Mouse (Mus musculus): ENCODE results near the gene Polr2g. TPM values are rescaled to one million over a fixed set of nuclear protein-coding genes. Genes with fewer than 3 reads are reported as not detected.

Gene Polr2g
- total RNA-seq, 2 experiments from 2014 or later, result 83.9 to 164 TPM

DNA sequence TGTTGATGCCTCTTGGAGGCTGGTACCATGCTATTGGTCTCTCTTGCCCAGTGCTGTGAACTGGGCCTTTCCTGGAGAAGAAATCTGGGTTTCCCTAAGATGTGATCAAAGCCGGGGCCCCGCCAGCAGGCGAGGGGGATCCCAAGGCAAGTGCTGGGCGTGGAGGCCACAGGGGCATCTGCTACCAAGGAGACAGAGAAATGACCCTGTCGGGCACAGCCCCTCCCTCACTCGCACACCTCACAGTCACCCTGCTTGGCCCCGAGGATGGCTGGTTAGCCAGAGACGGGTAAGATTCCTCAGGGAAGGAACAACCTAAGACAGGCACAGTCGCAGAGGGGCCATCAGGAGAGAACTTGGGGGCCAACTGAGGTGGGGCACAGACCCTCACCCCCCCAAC lies 32.8 kb downstream of the Polr2g start:
- ATAC-seq (replicated peaks; ENCODE audit: poor library complexity), result no peak

DNA sequence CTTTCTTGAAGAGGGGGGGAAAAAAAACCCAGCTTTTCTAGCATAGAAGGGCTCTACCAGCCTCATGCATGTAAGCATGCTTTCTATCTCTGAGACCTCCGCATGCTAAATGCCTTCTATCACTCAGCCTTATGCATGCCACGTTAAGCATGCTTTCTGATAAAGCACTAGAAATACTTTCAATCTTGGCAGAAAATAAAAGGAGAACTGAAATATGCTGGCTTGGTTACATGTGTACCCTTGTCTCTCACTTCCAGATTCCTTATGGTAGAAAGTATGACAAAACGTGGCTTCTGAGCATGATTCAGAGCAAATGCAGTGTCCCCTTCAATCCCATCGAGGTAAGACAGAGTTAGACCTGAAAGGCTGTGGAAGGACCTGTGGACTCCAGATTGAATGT lies 35.1 kb downstream of the Polr2g start:
- no peak for ATAC-seq (replicated peaks; ENCODE audit: poor library complexity)

GRCm38 (mm10) chr19:8760757-8761156 lies 37.6 kb downstream of the Polr2g start:
- no peak for ATAC-seq (replicated peaks; ENCODE audit: poor library complexity)

DNA sequence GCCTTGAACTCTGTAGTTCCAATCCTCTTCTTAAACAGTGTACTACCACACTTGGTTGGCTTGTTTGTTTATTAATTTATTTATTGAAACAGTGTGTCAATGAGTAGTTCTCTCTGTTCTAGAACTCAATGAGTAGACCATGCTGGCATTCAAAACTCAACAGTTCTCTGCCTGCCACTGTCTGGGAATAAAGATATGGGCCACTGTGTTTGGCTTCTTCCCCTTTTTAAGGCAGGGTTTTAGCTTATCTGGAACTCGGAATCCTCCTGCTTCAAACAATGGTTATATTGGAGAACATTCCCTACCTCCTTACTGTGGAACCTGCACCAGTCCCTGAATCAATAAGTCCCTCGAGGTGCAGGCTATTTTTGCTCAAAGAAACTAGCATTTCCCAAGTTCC lies 39.5 kb downstream of the Polr2g start:
- no peak for ATAC-seq (replicated peaks; ENCODE audit: poor library complexity)

- no peak for ATAC-seq (replicated peaks; ENCODE audit: poor library complexity)
Measured at GRCm38 (mm10) chr19:8757471-8757998, 40.8 kb downstream of the Polr2g start.

- ATAC-seq (replicated peaks; ENCODE audit: poor library complexity), result peak; percentile 92
Measured at GRCm38 (mm10) chr19:8756635-8757387, 41.6 kb downstream of the Polr2g start, which contains the start of gene Nxf1. Gene Nxf1 (plus strand): TSS chr19:8757073.

- ATAC-seq (replicated peaks; ENCODE audit: poor library complexity), result no peak
Measured at GRCm38 (mm10) chr19:8755652-8756051, 42.7 kb downstream of the Polr2g start.

DNA sequence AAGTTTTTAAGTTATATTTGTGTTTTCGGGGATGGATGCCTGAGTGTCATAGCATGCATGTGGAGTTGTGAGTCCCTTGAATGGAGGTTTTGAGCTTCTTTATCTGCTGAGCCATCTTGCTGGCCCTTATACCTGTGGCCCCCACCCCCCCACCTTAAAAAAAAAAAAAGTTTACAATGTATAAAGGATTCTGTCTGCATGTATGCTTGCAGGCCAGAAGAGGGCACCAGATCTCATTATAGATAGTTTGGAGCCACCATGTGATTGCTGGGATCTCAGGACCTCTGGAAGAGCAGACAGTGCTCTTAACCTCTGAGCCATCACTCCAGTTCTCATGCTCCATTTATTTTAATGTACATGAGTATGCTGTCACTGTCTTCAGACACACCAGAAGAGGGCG lies 51.0 kb downstream of the Polr2g start:
- peak; percentile 44 for ATAC-seq (replicated peaks; ENCODE audit: poor library complexity)

DNA sequence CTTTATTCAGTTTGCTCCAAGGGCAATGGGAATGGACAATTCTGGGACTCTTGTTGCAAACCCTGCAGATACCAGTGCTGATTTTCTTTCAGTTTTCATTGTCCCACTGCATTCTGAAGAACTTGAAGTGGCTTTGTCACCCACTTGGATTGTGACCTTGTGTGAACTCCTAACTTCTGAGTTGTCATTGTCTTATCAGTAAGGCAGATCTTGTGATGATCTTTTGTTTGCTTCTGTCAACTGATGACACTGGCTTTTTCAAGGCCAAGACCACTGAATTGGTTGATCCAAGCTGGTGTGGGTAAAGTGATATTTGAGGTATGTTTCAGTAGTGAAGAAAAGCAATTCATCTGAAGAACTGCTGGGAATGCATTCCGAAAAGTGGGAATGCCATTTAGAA lies 53.0 kb downstream of the Polr2g start:
- ATAC-seq (replicated peaks; ENCODE audit: poor library complexity), result no peak

Other genes with a start within 250 kb of the Polr2g start
Only the 30 nearest of the 33 such genes appear.
- 0.02 TPM in 1 of 2 replicates, not detected in the other for gene Chrm1, start 134.8 kb downstream of the Polr2g start, total RNA-seq (2015)
- gene Chrm1, start 134.8 kb downstream of the Polr2g start, total RNA-seq (2017), result not detected in 2 replicates
- gene Slc3a2, start 75.2 kb downstream of the Polr2g start, total RNA-seq (2015), result 69.3 and 73.0 TPM in 2 replicates
- gene Slc3a2, start 75.2 kb downstream of the Polr2g start, total RNA-seq (2017), result 84.0 and 87.7 TPM in 2 replicates
- 111 and 112 TPM in 2 replicates for gene Wdr74, start 62.8 kb downstream of the Polr2g start, total RNA-seq (2015)
- gene Wdr74, start 62.8 kb downstream of the Polr2g start, total RNA-seq (2017), result 102 TPM in 2 replicates
- 1.2 and 4.4 TPM in 2 replicates for gene 1700092M07Rik, start 57.9 kb downstream of the Polr2g start, total RNA-seq (2015)
- gene 1700092M07Rik, start 57.9 kb downstream of the Polr2g start, total RNA-seq (2017), result not detected in 2 replicates
- gene Stx5a, start 57.2 kb downstream of the Polr2g start, total RNA-seq (2015), result 32.5 and 45.3 TPM in 2 replicates
- 54.1 and 54.8 TPM in 2 replicates for gene Stx5a, start 57.2 kb downstream of the Polr2g start, total RNA-seq (2017)
- 339 and 367 TPM in 2 replicates for gene Nxf1, start 41.5 kb downstream of the Polr2g start, total RNA-seq (2015)
- 76.5 and 91.9 TPM in 2 replicates for gene Nxf1, start 41.5 kb downstream of the Polr2g start, total RNA-seq (2017)
- 64.4 and 69.2 TPM in 2 replicates for gene Tmem223, start 27.6 kb downstream of the Polr2g start, total RNA-seq (2015)
- gene Tmem223, start 27.6 kb downstream of the Polr2g start, total RNA-seq (2017), result 36.2 and 37.0 TPM in 2 replicates
- gene Tmem179b, start 24.1 kb downstream of the Polr2g start, total RNA-seq (2015), result 109 and 124 TPM in 2 replicates
- gene Tmem179b, start 24.1 kb downstream of the Polr2g start, total RNA-seq (2017), result 73.9 and 87.1 TPM in 2 replicates
- 5.8 and 6.4 TPM in 2 replicates for gene Taf6l, start 12.2 kb downstream of the Polr2g start, total RNA-seq (2015)
- gene Taf6l, start 12.2 kb downstream of the Polr2g start, total RNA-seq (2017), result 9.7 and 12.8 TPM in 2 replicates
- 1.8 and 2.8 TPM in 2 replicates for gene Zbtb3, start 4.0 kb upstream of the Polr2g start, total RNA-seq (2015)
- 2.1 and 2.4 TPM in 2 replicates for gene Zbtb3, start 4.0 kb upstream of the Polr2g start, total RNA-seq (2017)
- gene Ttc9c, start 20.8 kb upstream of the Polr2g start, total RNA-seq (2015), result 29.0 and 31.0 TPM in 2 replicates
- 65.6 and 73.3 TPM in 2 replicates for gene Ttc9c, start 20.8 kb upstream of the Polr2g start, total RNA-seq (2017)
- gene Hnrnpul2, start 21.4 kb upstream of the Polr2g start, total RNA-seq (2015), result 56.7 and 59.5 TPM in 2 replicates
- 64.7 and 77.8 TPM in 2 replicates for gene Hnrnpul2, start 21.4 kb upstream of the Polr2g start, total RNA-seq (2017)
- 0.76 TPM in 1 of 2 replicates, not detected in the other for gene AC129217.1, start 31.2 kb upstream of the Polr2g start, total RNA-seq (2015)
- gene AC129217.1, start 31.2 kb upstream of the Polr2g start, total RNA-seq (2017), result not detected in 2 replicates
- 58.3 and 63.4 TPM in 2 replicates for gene Bscl2, start 38.9 kb upstream of the Polr2g start, total RNA-seq (2015)
- 28.8 and 31.6 TPM in 2 replicates for gene Bscl2, start 38.9 kb upstream of the Polr2g start, total RNA-seq (2017)
- gene Gng3, start 40.6 kb upstream of the Polr2g start, total RNA-seq (2015), result 0.07 and 0.22 TPM in 2 replicates
- not detected in 2 replicates for gene Gng3, start 40.6 kb upstream of the Polr2g start, total RNA-seq (2017)
- gene Lrrn4cl, start 52.2 kb upstream of the Polr2g start, total RNA-seq (2015), result not detected in 2 replicates
- gene Lrrn4cl, start 52.2 kb upstream of the Polr2g start, total RNA-seq (2017), result 0.88 TPM in 1 of 2 replicates, not detected in the other
- 60.6 and 77.0 TPM in 2 replicates for gene Ubxn1, start 72.9 kb upstream of the Polr2g start, total RNA-seq (2015)
- 159 and 168 TPM in 2 replicates for gene Ubxn1, start 72.9 kb upstream of the Polr2g start, total RNA-seq (2017)
- gene Uqcc3, start 82.3 kb upstream of the Polr2g start, total RNA-seq (2015), result 44.4 and 46.0 TPM in 2 replicates
- gene Uqcc3, start 82.3 kb upstream of the Polr2g start, total RNA-seq (2017), result 93.0 and 118 TPM in 2 replicates
- gene Lbhd1, start 85.2 kb upstream of the Polr2g start, total RNA-seq (2015), result 53.0 and 75.7 TPM in 2 replicates
- 7.5 and 14.3 TPM in 2 replicates for gene Lbhd1, start 85.2 kb upstream of the Polr2g start, total RNA-seq (2017)
- gene Gm49403, start 85.4 kb upstream of the Polr2g start, total RNA-seq (2015), result not detected in 2 replicates
- not detected in 2 replicates for gene Gm49403, start 85.4 kb upstream of the Polr2g start, total RNA-seq (2017)
- 51.4 and 70.0 TPM in 2 replicates for gene 1810009A15Rik, start 90.3 kb upstream of the Polr2g start, total RNA-seq (2015)
- gene 1810009A15Rik, start 90.3 kb upstream of the Polr2g start, total RNA-seq (2017), result 74.3 and 91.0 TPM in 2 replicates
- 1.5 and 2.5 TPM in 2 replicates for gene Gm49416, start 90.3 kb upstream of the Polr2g start, total RNA-seq (2015)
- not detected in 2 replicates for gene Gm49416, start 90.3 kb upstream of the Polr2g start, total RNA-seq (2017)
- gene Ints5, start 94.4 kb upstream of the Polr2g start, total RNA-seq (2015), result 12.9 and 16.8 TPM in 2 replicates
- 14.1 and 17.7 TPM in 2 replicates for gene Ints5, start 94.4 kb upstream of the Polr2g start, total RNA-seq (2017)
- gene Ganab, start 99.5 kb upstream of the Polr2g start, total RNA-seq (2015), result 112 and 118 TPM in 2 replicates
- 82.3 and 86.0 TPM in 2 replicates for gene Ganab, start 99.5 kb upstream of the Polr2g start, total RNA-seq (2017)
- gene B3gat3, start 121.8 kb upstream of the Polr2g start, total RNA-seq (2015), result 12.7 and 17.2 TPM in 2 replicates
- 20.5 and 21.6 TPM in 2 replicates for gene B3gat3, start 121.8 kb upstream of the Polr2g start, total RNA-seq (2017)
- gene Rom1, start 130.8 kb upstream of the Polr2g start, total RNA-seq (2015), result 0.59 and 1.5 TPM in 2 replicates
- 0.54 and 0.88 TPM in 2 replicates for gene Rom1, start 130.8 kb upstream of the Polr2g start, total RNA-seq (2017)
- gene Eml3, start 131.0 kb upstream of the Polr2g start, total RNA-seq (2015), result 12.0 and 14.9 TPM in 2 replicates
- gene Eml3, start 131.0 kb upstream of the Polr2g start, total RNA-seq (2017), result 20.1 and 36.0 TPM in 2 replicates
- gene Mta2, start 143.3 kb upstream of the Polr2g start, total RNA-seq (2015), result 57.9 and 63.7 TPM in 2 replicates
- gene Mta2, start 143.3 kb upstream of the Polr2g start, total RNA-seq (2017), result 124 and 138 TPM in 2 replicates
- 6.2 and 8.7 TPM in 2 replicates for gene Tut1, start 155.3 kb upstream of the Polr2g start, total RNA-seq (2015)
- 19.9 and 23.8 TPM in 2 replicates for gene Tut1, start 155.3 kb upstream of the Polr2g start, total RNA-seq (2017)
- 1,162 and 1,182 TPM in 2 replicates for gene Eef1g, start 168.5 kb upstream of the Polr2g start, total RNA-seq (2015)
- gene Eef1g, start 168.5 kb upstream of the Polr2g start, total RNA-seq (2017), result 754 and 796 TPM in 2 replicates